Mouse (Mus musculus): ENCODE results near the gene Fmo4. TPM values are rescaled to one million over a fixed set of nuclear protein-coding genes. Genes with fewer than 3 reads are reported as not detected.
"Not testable (repeated sequence)": the region's sequence is repeated elsewhere in the genome, so short reads cannot be mapped to it uniquely, and the experiment has no call there.

The Fmo4 gene
- polyA plus RNA-seq, 1 experiment from 2014 or later, result 0.20 TPM

DNA sequence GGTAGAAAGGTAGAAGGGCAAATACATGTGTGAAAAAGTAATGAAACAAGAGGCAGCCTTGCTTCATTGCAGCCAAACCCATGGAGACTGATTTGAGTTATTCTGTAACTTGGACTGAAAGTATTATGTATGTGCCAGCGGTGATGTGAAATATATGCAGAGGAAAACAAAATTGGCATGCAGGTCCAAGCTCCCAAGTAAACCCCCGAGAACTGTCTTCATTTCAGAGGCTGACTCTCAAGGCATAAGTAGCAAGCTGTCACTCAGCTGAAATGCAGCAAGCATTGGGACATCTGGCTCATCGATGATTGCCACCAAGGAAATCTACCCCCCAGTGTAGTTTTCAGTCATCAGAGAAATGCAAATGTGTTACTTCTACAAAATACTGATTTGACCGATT lies 28.6 kb downstream of the Fmo4 start:
- Histone ChIP-seq H3K4me3 (replicated peaks) (no peak overlapping the region), H3K27me3 (no peaks in the 10 kb centered on the region), H3K4me1 (replicated peaks) (no peaks in the 10 kb centered on the region), H3K9ac (replicated peaks) (no peak overlapping the region), H3K27ac (no peak overlapping the region), H3K9me3 (no peaks in the 10 kb centered on the region), H3K4me2 (no peak overlapping the region), H3K36me3 (no peaks in the 10 kb centered on the region)
- no peak for ATAC-seq (ENCODE audit: insufficient number of reproducible peaks, insufficient read depth, low FRiP score, low TSS enrichment, low read depth)
- 83% methylated on average over 4 of the region's 4 CpGs for WGBS

DNA sequence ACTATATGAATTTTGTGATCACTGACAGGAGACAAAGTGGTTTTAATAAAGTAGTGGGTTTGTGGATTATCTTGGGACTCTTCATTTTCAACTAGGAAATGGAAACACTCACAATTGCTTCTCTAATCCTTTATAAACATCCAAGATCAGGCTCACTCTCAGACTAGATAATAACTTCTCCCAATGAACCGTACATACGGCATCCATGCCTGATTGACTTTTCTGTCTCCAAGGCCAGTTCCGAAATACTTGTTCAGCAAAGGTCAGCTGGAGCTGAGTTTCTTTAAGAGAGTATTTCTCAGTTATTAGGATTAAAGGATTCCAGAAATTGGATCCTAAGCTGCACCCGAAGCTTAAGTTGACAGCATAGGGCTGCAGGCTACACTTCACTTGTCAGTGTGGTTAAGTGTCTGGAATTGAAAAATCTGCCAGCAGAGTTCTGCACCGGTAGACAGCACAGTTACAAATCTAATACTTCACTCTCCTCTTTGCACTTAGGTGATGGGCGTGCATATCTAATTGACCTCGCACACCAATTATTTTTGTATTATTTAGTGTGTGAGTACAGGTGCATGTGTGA lies 30.0 kb downstream of the Fmo4 start:
- H3K9ac ChIP-seq (replicated peaks), result no peak overlapping the region
- no peak for ATAC-seq (ENCODE audit: insufficient number of reproducible peaks, insufficient read depth, low FRiP score, low TSS enrichment, low read depth)
- no peak overlapping the region for H3K27ac ChIP-seq
- H3K4me2 ChIP-seq, result no peak overlapping the region
- 85% methylated on average over 7 of the region's 7 CpGs for WGBS
- H3K27me3 ChIP-seq, result no peaks in the 10 kb centered on the region
- no peaks in the 10 kb centered on the region for H3K4me1 ChIP-seq (replicated peaks)
- H3K4me3 ChIP-seq (replicated peaks), result no peak overlapping the region
- H3K9me3 ChIP-seq, result no peaks in the 10 kb centered on the region
- H3K36me3 ChIP-seq, result no peaks in the 10 kb centered on the region

DNA sequence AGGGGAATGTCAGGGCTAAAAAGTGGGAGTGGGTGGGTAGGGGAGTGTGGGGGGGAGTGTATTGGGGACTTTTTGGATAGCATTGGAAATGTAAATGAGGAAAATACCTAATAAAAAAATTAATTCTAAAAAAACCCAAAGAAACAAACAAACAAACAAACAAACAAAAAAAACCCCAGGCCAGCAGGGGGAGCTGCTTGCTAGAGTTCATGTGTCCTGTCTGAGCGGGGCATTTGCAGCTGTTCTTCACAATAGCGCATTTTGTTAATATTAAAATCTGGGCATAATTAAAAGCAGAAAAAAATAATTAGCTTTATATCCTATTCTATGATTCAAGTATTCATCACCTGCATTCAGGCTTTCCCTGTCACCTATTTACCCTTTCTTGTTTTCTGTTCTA lies 32.7 kb downstream of the Fmo4 start:
- H3K27ac ChIP-seq; H3K4me1 ChIP-seq (replicated peaks); H3K36me3 ChIP-seq; H3K9me3 ChIP-seq; ATAC-seq (ENCODE audit: insufficient number of reproducible peaks, insufficient read depth, low FRiP score, low TSS enrichment, low read depth); H3K27me3 ChIP-seq; H3K9ac ChIP-seq (replicated peaks); H3K4me3 ChIP-seq (replicated peaks); H3K4me2 ChIP-seq: not testable (repeated sequence)
- WGBS, result 91% methylated on average over 2 of the region's 2 CpGs

DNA sequence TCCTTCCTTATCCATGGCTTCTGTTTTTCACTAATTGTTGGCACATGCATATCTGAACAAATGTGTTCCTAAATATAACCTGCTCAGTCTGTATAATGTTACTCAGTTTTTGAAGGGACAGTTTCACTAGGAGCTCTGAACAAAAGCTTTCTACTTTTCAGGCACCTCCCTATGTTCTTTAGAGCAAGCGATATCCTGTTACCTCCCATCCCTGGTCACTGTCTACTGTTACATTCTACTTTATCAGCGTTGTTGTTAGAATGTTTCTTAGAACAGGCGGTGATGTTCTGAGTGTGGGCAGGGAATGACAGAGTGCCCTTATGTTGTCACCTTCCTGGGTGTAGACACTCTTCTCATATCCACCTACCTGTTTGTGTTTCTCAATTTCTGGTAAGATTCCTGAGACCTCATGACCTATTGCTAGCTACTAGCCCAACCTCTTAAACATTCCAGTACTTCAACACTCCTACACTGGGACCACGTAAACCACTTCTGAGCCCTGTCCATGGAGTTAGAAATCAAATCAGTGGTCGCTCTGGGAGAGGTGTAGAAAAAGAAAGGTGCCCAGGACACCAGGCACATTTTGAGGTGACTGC lies 35.7 kb downstream of the Fmo4 start:
- Histone ChIP-seq H3K36me3 (no peaks in the 10 kb centered on the region), H3K4me1 (replicated peaks) (no peaks in the 10 kb centered on the region), H3K9ac (replicated peaks) (no peak overlapping the region), H3K4me2 (no peak overlapping the region), H3K27ac (no peak overlapping the region), H3K4me3 (replicated peaks) (no peak overlapping the region), H3K27me3 (no peaks in the 10 kb centered on the region), H3K9me3 (no peaks in the 10 kb centered on the region)
- WGBS, result 80% methylated on average over 5 of the region's 5 CpGs
- no peak for ATAC-seq (ENCODE audit: insufficient number of reproducible peaks, insufficient read depth, low FRiP score, low TSS enrichment, low read depth)

DNA sequence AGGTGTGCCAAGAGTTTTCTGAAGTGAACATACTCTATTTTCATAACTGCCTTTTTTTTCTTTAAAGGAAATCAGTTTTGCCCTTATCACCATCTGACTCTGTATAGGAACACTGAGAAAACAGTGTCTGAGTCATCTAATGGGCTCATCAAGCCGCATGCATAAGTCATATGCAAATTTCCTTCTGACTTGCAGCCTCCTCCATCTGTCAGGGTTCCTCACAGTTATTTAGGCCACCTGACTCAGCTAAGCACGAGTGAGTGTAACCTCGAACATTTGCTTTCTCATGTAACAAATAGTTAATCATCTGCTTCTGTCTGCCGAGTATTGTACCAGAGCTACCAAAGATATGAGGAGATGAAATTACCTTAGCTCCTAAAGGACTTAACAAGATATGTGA lies 40.1 kb downstream of the Fmo4 start:
- Histone ChIP-seq H3K4me3 (replicated peaks) (no peak overlapping the region), H3K27ac (no peak overlapping the region), H3K4me1 (replicated peaks) (no peaks in the 10 kb centered on the region), H3K27me3 (no peaks in the 10 kb centered on the region), H3K9me3 (no peaks in the 10 kb centered on the region), H3K4me2 (no peak overlapping the region), H3K36me3 (no peaks in the 10 kb centered on the region), H3K9ac (replicated peaks) (no peak overlapping the region)
- ATAC-seq (ENCODE audit: insufficient number of reproducible peaks, insufficient read depth, low FRiP score, low TSS enrichment, low read depth), result no peak
- 73% methylated on average over 4 of the region's 4 CpGs for WGBS

DNA sequence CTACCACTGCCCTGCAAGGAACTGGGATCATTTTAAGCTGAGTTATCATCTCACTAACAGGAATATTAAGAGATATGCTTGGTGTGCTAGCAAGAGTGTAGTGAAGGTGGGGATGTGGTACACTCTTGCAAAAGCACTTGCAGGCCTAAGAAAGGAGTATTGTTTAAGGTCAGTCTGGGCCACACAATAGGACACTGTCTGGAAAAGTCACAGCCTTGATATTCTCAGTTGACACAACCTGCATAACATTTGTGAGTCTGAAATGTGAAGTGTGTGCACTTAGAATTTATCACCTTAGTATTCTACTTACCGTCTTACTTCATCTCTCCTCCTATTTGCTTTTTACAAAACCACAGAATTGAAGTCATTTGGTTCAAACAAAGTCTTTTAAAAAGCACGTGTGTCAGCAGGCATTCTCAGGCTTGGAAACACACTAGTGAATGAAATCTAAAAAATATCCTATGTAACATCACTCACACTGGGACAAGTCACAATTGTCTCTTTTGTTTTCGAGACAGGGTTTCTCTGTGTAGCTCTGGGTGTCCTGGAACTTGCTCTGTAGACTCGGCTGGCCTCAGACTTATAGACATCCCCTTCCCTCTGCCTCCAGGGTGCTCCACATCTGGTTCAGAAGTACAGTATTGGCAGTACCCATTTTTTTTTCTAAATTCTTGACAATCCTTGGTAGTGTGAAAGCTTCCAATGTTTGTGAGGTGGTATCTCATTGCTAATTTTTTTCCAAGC lies 42.0 kb downstream of the Fmo4 start:
- Histone ChIP-seq H3K4me1 (replicated peaks) (no peaks in the 10 kb centered on the region), H3K9ac (replicated peaks) (no peak overlapping the region), H3K27ac (no peak overlapping the region), H3K27me3 (no peaks in the 10 kb centered on the region), H3K4me3 (replicated peaks) (no peak overlapping the region), H3K4me2 (no peak overlapping the region), H3K9me3 (no peaks in the 10 kb centered on the region), H3K36me3 (no peaks in the 10 kb centered on the region)
- ATAC-seq (ENCODE audit: insufficient number of reproducible peaks, insufficient read depth, low FRiP score, low TSS enrichment, low read depth), result no peak
- WGBS, result 70% methylated on average over 4 of the region's 4 CpGs

DNA sequence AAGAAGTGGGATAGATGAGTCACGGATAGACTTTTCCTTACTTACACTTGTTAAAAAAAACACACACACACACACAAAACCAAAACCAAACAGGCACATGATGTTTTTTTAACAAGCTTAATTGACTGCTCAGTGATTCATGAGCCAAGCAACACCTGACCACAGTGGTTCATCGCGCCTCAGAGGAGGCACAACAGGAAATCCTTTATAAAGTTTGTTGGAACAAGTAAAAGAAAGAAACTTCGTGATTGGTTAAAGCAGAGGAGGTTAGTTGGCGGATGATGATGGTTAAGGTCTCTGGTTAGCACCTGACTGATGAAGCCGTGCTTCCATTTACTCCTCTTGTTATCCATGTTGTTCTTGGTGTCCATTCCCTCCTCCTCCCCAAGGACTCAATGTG lies 61.8 kb downstream of the Fmo4 start:
- H3K27me3 ChIP-seq, result no peaks in the 10 kb centered on the region
- 84% methylated on average over 6 of the region's 6 CpGs for whole genome bisulfite sequencing
- ATAC-seq (ENCODE audit: insufficient number of reproducible peaks, insufficient read depth, low FRiP score, low TSS enrichment, low read depth), result no peak
- H3K9ac ChIP-seq (replicated peaks), result no peak overlapping the region
- no peaks in the 10 kb centered on the region for H3K9me3 ChIP-seq
- H3K36me3 ChIP-seq, result no peaks in the 10 kb centered on the region
- no peak overlapping the region for H3K27ac ChIP-seq
- H3K4me3 ChIP-seq (replicated peaks), result no peak overlapping the region
- no peak overlapping the region for H3K4me2 ChIP-seq
- no peaks in the 10 kb centered on the region for H3K4me1 ChIP-seq (replicated peaks)

DNA sequence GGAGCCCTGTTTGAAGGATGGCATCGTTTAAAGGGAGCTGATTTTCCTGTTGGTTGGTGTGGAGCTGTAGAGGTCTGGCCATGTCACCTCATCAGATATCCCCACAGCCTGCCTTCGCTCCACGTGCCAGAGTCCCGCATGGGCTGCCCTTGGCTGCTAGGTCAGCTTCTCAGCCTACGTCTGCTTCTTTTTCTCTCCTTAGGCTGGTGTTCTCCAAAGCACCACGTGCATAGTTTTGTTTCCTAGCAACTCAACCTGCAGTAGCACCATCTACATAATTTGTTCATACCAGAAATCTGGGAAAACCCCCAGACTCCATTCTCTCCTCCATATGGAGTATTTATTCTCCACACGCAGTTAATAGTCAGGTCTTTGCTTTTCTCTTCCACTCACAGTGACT lies 64.2 kb downstream of the Fmo4 start:
- Histone ChIP-seq H3K9me3 (no peaks in the 10 kb centered on the region), H3K4me3 (replicated peaks) (no peak overlapping the region), H3K4me2 (no peak overlapping the region), H3K27me3 (no peaks in the 10 kb centered on the region), H3K36me3 (no peaks in the 10 kb centered on the region), H3K4me1 (replicated peaks) (no peaks in the 10 kb centered on the region), H3K9ac (replicated peaks) (no peak overlapping the region), H3K27ac (no peak overlapping the region)
- no peak for ATAC-seq (ENCODE audit: insufficient number of reproducible peaks, insufficient read depth, low FRiP score, low TSS enrichment, low read depth)
- WGBS, result 66% methylated on average over 7 of the region's 7 CpGs

DNA sequence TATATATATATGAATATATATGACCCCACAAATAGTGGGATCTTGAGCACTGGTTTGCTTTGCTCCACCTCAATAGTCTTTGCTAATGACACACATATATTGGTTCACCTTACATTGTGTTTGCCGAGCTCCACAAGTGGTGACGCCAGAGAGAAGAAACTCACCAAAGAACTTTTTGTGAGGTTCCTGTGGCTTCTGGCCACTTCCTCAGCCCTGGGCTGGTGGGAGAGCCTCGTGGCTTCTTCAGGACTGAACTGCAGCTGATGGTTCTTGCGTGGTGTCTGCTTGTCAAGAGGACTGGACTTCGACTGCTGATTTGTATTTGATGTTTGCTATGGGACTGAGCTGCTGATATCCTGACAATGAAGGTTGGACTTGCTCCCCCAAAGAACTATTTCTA lies 65.0 kb downstream of the Fmo4 start:
- WGBS, result 85% methylated on average over 5 of the region's 5 CpGs
- Histone ChIP-seq H3K27me3 (no peaks in the 10 kb centered on the region), H3K4me1 (replicated peaks) (no peaks in the 10 kb centered on the region), H3K9ac (replicated peaks) (no peak overlapping the region), H3K4me3 (replicated peaks) (no peak overlapping the region), H3K9me3 (no peaks in the 10 kb centered on the region), H3K36me3 (no peaks in the 10 kb centered on the region), H3K27ac (no peak overlapping the region), H3K4me2 (no peak overlapping the region)
- ATAC-seq (ENCODE audit: insufficient number of reproducible peaks, insufficient read depth, low FRiP score, low TSS enrichment, low read depth), result no peak

Other genes with a start within 250 kb of the Fmo4 start
- gene Vamp4, start 243.5 kb downstream of the Fmo4 start, polyA plus RNA-seq (2016; fragmentation: Nextera tagmentation; extraction: Ambion mirVana), result 71.8 and 77.6 TPM in 2 replicates
- not detected in 2 replicates for gene Myoc, start 174.8 kb downstream of the Fmo4 start, polyA plus RNA-seq (2016; fragmentation: Nextera tagmentation; extraction: Ambion mirVana)
- not detected in 2 replicates for gene Myocos, start 155.8 kb downstream of the Fmo4 start, polyA plus RNA-seq (2016; fragmentation: Nextera tagmentation; extraction: Ambion mirVana)
- gene Prrc2c, start 73.4 kb downstream of the Fmo4 start, polyA plus RNA-seq (2016; fragmentation: Nextera tagmentation; extraction: Ambion mirVana), result 164 and 171 TPM in 2 replicates
- gene Fmo1, start 52.6 kb upstream of the Fmo4 start, polyA plus RNA-seq (2016; fragmentation: Nextera tagmentation; extraction: Ambion mirVana), result 3.2 and 4.7 TPM in 2 replicates
- gene Fmo2, start 84.8 kb upstream of the Fmo4 start, polyA plus RNA-seq (2016; fragmentation: Nextera tagmentation; extraction: Ambion mirVana), result 0.05 TPM in 1 of 2 replicates, not detected in the other
- gene Fmo6, start 123.5 kb upstream of the Fmo4 start, polyA plus RNA-seq (2016; fragmentation: Nextera tagmentation; extraction: Ambion mirVana), result 0.11 TPM in 1 of 2 replicates, not detected in the other
- gene Fmo3, start 170.6 kb upstream of the Fmo4 start, polyA plus RNA-seq (2016; fragmentation: Nextera tagmentation; extraction: Ambion mirVana), result not detected in 2 replicates